Mouse (Mus musculus): Measurements from ENCODE around the gene 1700025C18Rik. TPM values are rescaled to one million over a fixed set of nuclear protein-coding genes. Genes with fewer than 3 reads are reported as not detected.

Gene 1700025C18Rik
- polyA plus RNA-seq, 1 experiment from 2014 or later = not detected

DNA sequence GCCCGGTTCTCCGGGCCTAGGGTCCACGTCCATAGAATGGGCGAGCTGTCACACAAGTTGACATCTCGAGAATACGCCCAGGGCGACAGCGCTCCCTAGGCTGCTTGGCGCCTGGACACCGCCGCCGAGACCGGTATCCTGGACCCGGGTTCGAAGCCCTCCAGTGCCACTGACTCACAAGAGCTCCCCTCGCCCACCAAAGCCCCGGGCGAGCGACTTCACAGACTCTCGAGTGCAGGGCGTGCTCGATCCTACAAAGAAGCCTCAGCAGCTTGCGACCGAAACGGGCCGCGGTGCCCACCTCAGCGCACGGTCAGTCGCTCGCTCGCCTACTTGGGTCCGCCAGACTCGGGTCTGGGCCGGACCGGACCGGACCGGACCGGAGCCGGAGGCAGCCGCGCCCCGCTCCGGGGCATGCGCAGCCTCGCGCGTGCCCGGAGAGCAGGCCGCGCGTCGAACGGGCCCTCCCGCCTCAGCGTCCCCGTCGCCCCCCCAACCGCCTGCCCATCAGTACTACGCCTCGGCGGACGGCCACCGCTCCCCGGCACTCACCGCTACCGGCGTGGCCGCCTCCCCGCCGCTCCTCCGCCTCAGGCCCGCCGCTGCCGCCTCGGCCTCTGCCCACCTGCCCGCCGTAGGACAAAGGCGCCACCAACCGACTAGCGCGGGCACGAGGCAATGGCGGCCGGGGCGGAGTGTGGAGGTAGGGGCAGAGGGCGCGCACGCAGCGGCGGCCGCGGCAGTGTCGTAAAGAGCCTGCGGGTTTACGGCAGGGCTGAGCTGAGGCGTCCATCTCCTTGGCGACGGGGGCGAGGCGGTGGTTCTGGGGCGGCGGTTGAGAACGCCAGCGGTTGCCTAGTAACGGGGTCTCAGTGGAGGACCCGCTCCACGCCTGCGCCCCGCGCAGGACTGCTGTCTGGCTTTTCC lies 56.2 kb downstream of the 1700025C18Rik start, which contains the start of gene Ncoa5:
Ncoa5 (minus strand) TSS at position 737 of the 927 bp plus-strand sequence.
- peak within 1 kb of the TSS; percentile 98 for H3K9ac ChIP-seq

GRCm38 (mm10) chr2:165033306-165033705 lies 57.2 kb downstream of the 1700025C18Rik start:
- WGBS = 39% methylated on average over 6 of the region's 6 CpGs

More for the DNA sequence above, 56.2 kb downstream of the 1700025C18Rik start, which contains the start of gene Ncoa5:
- Histone ChIP-seq H3K27ac (peak within 1 kb of the TSS; percentile 87), H3K9me3 (no peaks in the 10 kb centered on the region), H3K4me1 (peaks cover 30% of the 10 kb centered on the region), H3K4me2 (peak within 1 kb of the TSS; percentile 86), H3K36me3 (0 out of 2 replicates have a peak, but pooled peaks cover 3% of the 10 kb centered on the region), H3K4me3 (peak within 1 kb of the TSS; percentile 97), H3K27me3 (no peaks in the 10 kb centered on the region)
- under 1% methylated on average over 109 of the region's 111 CpGs for WGBS
- peak; percentile 97 for ATAC-seq (ENCODE audit: insufficient number of reproducible peaks, insufficient read depth, low FRiP score, low TSS enrichment, low read depth)

DNA sequence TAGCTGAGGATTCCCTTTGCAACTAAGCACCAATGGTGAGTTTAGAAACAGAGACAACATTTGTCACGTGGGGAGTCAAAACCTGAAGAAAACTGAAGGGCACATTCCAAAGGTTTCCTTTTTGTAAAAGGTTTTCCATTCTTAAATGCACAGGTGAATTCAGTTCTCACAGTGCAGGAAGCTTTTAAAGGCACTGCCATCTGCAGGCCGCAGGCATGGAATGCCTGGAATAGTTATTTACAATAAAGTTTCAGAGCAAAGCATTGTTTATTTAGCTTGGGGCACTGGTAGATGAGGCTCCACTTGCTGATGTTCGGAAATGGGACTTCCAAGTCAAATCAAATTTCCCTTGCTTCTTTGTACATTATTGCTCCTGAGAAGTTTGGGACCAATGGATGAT lies 58.0 kb downstream of the 1700025C18Rik start:
- peaks cover 33% of the 10 kb centered on the region for H3K4me1 ChIP-seq
- no peak for ATAC-seq (ENCODE audit: insufficient number of reproducible peaks, insufficient read depth, low FRiP score, low TSS enrichment, low read depth)
- no peak overlapping the region for H3K27ac ChIP-seq
- 48% methylated on average over 3 of the region's 3 CpGs for WGBS
- no peak overlapping the region for H3K9ac ChIP-seq
- H3K4me2 ChIP-seq = peak overlapping the region; percentile 86
- no peaks in the 10 kb centered on the region for H3K9me3 ChIP-seq
- H3K27me3 ChIP-seq = no peaks in the 10 kb centered on the region
- H3K4me3 ChIP-seq = 0 out of 2 replicates have a peak overlapping the region, but pooled peaks have one; percentile 7
- 0 out of 2 replicates have a peak, but pooled peaks cover 3% of the 10 kb centered on the region for H3K36me3 ChIP-seq

More at GRCm38 (mm10) chr2:165033306-165033705, 57.2 kb downstream of the 1700025C18Rik start:
- H3K9ac ChIP-seq = peak overlapping the region; percentile 98
- no peak overlapping the region for H3K27ac ChIP-seq
- no peaks in the 10 kb centered on the region for H3K9me3 ChIP-seq
- H3K4me1 ChIP-seq = peaks cover 33% of the 10 kb centered on the region
- H3K27me3 ChIP-seq = no peaks in the 10 kb centered on the region
- peak overlapping the region; percentile 86 for H3K4me2 ChIP-seq
- no peak for ATAC-seq (ENCODE audit: insufficient number of reproducible peaks, insufficient read depth, low FRiP score, low TSS enrichment, low read depth)
- peak overlapping the region; percentile 97 for H3K4me3 ChIP-seq
- 0 out of 2 replicates have a peak, but pooled peaks cover 3% of the 10 kb centered on the region for H3K36me3 ChIP-seq

Other genes with a start within 250 kb of the 1700025C18Rik start
- 67.4 and 69.8 TPM in 2 replicates for gene Pltp, start 233.0 kb downstream of the 1700025C18Rik start, polyA plus RNA-seq (2015; fragmentation: Nextera tagmentation; extraction: Ambion mirVana)
- 78.4 and 78.8 TPM in 2 replicates for gene Pcif1, start 211.4 kb downstream of the 1700025C18Rik start, polyA plus RNA-seq (2015; fragmentation: Nextera tagmentation; extraction: Ambion mirVana)
- gene Zfp335, start 179.0 kb downstream of the 1700025C18Rik start, polyA plus RNA-seq (2015; fragmentation: Nextera tagmentation; extraction: Ambion mirVana) = 15.5 and 16.1 TPM in 2 replicates
- gene Mmp9, start 150.0 kb downstream of the 1700025C18Rik start, polyA plus RNA-seq (2015; fragmentation: Nextera tagmentation; extraction: Ambion mirVana) = 16.6 and 23.8 TPM in 2 replicates
- gene Slc12a5, start 129.9 kb downstream of the 1700025C18Rik start, polyA plus RNA-seq (2015; fragmentation: Nextera tagmentation; extraction: Ambion mirVana) = 1.0 and 2.9 TPM in 2 replicates
- gene Ncoa5, start 55.9 kb downstream of the 1700025C18Rik start, polyA plus RNA-seq (2015; fragmentation: Nextera tagmentation; extraction: Ambion mirVana) = 94.8 and 95.8 TPM in 2 replicates
- gene Cd40, start 35.1 kb downstream of the 1700025C18Rik start, polyA plus RNA-seq (2015; fragmentation: Nextera tagmentation; extraction: Ambion mirVana) = 4.9 and 6.3 TPM in 2 replicates
- 1.0 and 1.1 TPM in 2 replicates for gene Cdh22, start 144.1 kb upstream of the 1700025C18Rik start, polyA plus RNA-seq (2015; fragmentation: Nextera tagmentation; extraction: Ambion mirVana)
- gene Slc35c2, start 197.1 kb upstream of the 1700025C18Rik start, polyA plus RNA-seq (2015; fragmentation: Nextera tagmentation; extraction: Ambion mirVana) = 49.0 and 50.2 TPM in 2 replicates
- gene Elmo2, start 235.7 kb upstream of the 1700025C18Rik start, polyA plus RNA-seq (2015; fragmentation: Nextera tagmentation; extraction: Ambion mirVana) = 90.2 and 98.6 TPM in 2 replicates

Data from embryonic facial prominence, embryonic 13.5 days (tissue).